Mouse (Mus musculus) erythroblast, embryonic 14.5 days (primary cell): ENCODE results near the gene Cybc1. TPM values are rescaled to one million over a fixed set of nuclear protein-coding genes. Genes with fewer than 3 reads are reported as not detected.
A peak's percentile ranks its signal among the peaks of the same experiment; 100 is the strongest.

ENCODE experiments used
- H3K27me3 ChIP-seq: 2 replicates; pipeline ENCODE4 v1.6.1; 2012; ENCODE audit warnings: inconsistent platforms; ENCODE audit not compliant: control insufficient read depth
- H3K36me3 ChIP-seq: 2 replicates; pipeline ENCODE4 v1.6.1; 2012; ENCODE audit warnings: mild to moderate bottlenecking, inconsistent platforms; ENCODE audit not compliant: control insufficient read depth
- H3K4me1 ChIP-seq: 2 replicates; pipeline ENCODE4 v1.6.1; 2012; ENCODE audit warnings: inconsistent platforms; ENCODE audit not compliant: control insufficient read depth
- H3K4me3 ChIP-seq: replicated peaks from 2 replicates; pipeline ENCODE3; 2012; ENCODE audit warnings: moderate library complexity, mild to moderate bottlenecking, inconsistent platforms
- H3K9me3 ChIP-seq: 2 replicates; pipeline ENCODE4 v1.6.1; 2012; ENCODE audit warnings: low read length, inconsistent platforms, mixed read lengths; ENCODE audit not compliant: control insufficient read depth
- GATA1 ChIP-seq: IDR thresholded peaks from 2 replicates; pipeline ENCODE4 v1.6.1; 2012; ENCODE audit warnings: low read length, inconsistent platforms, mixed read lengths
- TAL1 ChIP-seq: IDR thresholded peaks from 3 replicates; pipeline ENCODE4 v1.6.1; 2012; ENCODE audit warnings: low read length, inconsistent platforms, mixed read lengths
- polyA plus RNA-seq: library from polyadenylated mRNA; stranded (reverse); fragments of >175 nt; gene quantifications from 2 replicates; pipeline ENCODE4 v1.2.3, GENCODE M21; 2012

The Cybc1 gene
- polyA plus RNA-seq, 1 experiment, result 1.4 TPM

GRCm38 (mm10) chr11:121236564-121237344 lies 7.6 kb upstream of the Cybc1 start, which contains the start of gene Narf:
Narf (plus strand) TSS chr11:121237253.
- H3K4me3 ChIP-seq, result peak within 1 kb of the TSS; percentile 79
- H3K9me3 ChIP-seq, result no peaks in the 10 kb centered on the region
- H3K4me1 ChIP-seq, result peaks cover 79% of the 10 kb centered on the region
- peaks cover 42% of the 10 kb centered on the region for H3K36me3 ChIP-seq
- no peaks in the 10 kb centered on the region for H3K27me3 ChIP-seq
- TF ChIP-seq TAL1, result no peak
- no peak for TF ChIP-seq GATA1

- TF ChIP-seq TAL1 (no peak), GATA1 (no peak)
- H3K27me3 ChIP-seq, result no peaks in the 10 kb centered on the region
- H3K36me3 ChIP-seq, result peaks cover 31% of the 10 kb centered on the region
- peak overlapping the region; percentile 79 for H3K4me3 ChIP-seq
- peaks cover 79% of the 10 kb centered on the region for H3K4me1 ChIP-seq
- no peaks in the 10 kb centered on the region for H3K9me3 ChIP-seq
Observed at GRCm38 (mm10) chr11:121235475-121236238, 6.5 kb upstream of the Cybc1 start.

- Histone ChIP-seq H3K36me3 (peaks cover 8% of the 10 kb centered on the region), H3K27me3 (no peaks in the 10 kb centered on the region), H3K4me3 (no peak overlapping the region), H3K9me3 (no peaks in the 10 kb centered on the region), H3K4me1 (peaks cover 80% of the 10 kb centered on the region)
- TF ChIP-seq GATA1 (no peak), TAL1 (no peak)
Observed at GRCm38 (mm10) chr11:121232706-121233105, 3.6 kb upstream of the Cybc1 start.

- Histone ChIP-seq H3K27me3 (no peaks in the 10 kb centered on the region), H3K36me3 (peaks cover 13% of the 10 kb centered on the region), H3K9me3 (no peaks in the 10 kb centered on the region), H3K4me1 (peaks cover 88% of the 10 kb centered on the region), H3K4me3 (no peak overlapping the region)
- TF ChIP-seq GATA1 (no peak), TAL1 (no peak)
Observed at GRCm38 (mm10) chr11:121231628-121232291, 2.6 kb upstream of the Cybc1 start.

- Histone ChIP-seq H3K4me1 (peaks cover 83% of the 10 kb centered on the region), H3K4me3 (no peak overlapping the region), H3K36me3 (peaks cover 19% of the 10 kb centered on the region), H3K27me3 (no peaks in the 10 kb centered on the region), H3K9me3 (no peaks in the 10 kb centered on the region)
- TF ChIP-seq GATA1 (no peak), TAL1 (no peak)
Observed at GRCm38 (mm10) chr11:121231191-121231590, 2.1 kb upstream of the Cybc1 start.

GRCm38 (mm10) chr11:121228129-121229017 lies 749 bp downstream of the Cybc1 start:
- peaks cover 58% of the 10 kb centered on the region for H3K4me1 ChIP-seq
- no peaks in the 10 kb centered on the region for H3K9me3 ChIP-seq
- peaks cover 47% of the 10 kb centered on the region for H3K36me3 ChIP-seq
- peak overlapping the region; percentile 85 for H3K4me3 ChIP-seq
- TF ChIP-seq TAL1 (no peak), GATA1 (no peak)
- no peaks in the 10 kb centered on the region for H3K27me3 ChIP-seq

GRCm38 (mm10) chr11:121221321-121222010 lies 7.7 kb downstream of the Cybc1 start:
- no peaks in the 10 kb centered on the region for H3K27me3 ChIP-seq

GRCm38 (mm10) chr11:121220771-121221170 lies 8.4 kb downstream of the Cybc1 start:
- Histone ChIP-seq H3K4me3 (no peak overlapping the region), H3K27me3 (no peaks in the 10 kb centered on the region), H3K36me3 (peaks cover 91% of the 10 kb centered on the region), H3K9me3 (no peaks in the 10 kb centered on the region), H3K4me1 (no peaks in the 10 kb centered on the region; the same call in 1 of the 2 replicates)
- TF ChIP-seq GATA1 (no peak), TAL1 (no peak)

More at GRCm38 (mm10) chr11:121221321-121222010, 7.7 kb downstream of the Cybc1 start:
- no peak for TF ChIP-seq TAL1
- no peak for TF ChIP-seq GATA1
- H3K36me3 ChIP-seq, result peaks cover 93% of the 10 kb centered on the region
- no peaks in the 10 kb centered on the region; the same call in 1 of the 2 replicates for H3K4me1 ChIP-seq
- no peak overlapping the region for H3K4me3 ChIP-seq
- H3K9me3 ChIP-seq, result no peaks in the 10 kb centered on the region
